Mouse (Mus musculus) left cerebral cortex, postnatal 4 days (tissue): Measurements from ENCODE around the gene Parp6. TPM values are rescaled to one million over a fixed set of nuclear protein-coding genes. Genes with fewer than 3 reads are reported as not detected.
A peak's percentile ranks its signal among the peaks of the same experiment; 100 is the strongest.

ENCODE experiments used
- DNase-seq: peaks from one replicate; pipeline ENCODE4 v3.0.0-alpha.2; 2022
- intact Hi-C: fragments of 180-260 bp; cut with DNase I; formaldehyde crosslinking; loops from one replicate; pipeline ENCODE4 v1.15.1; 2025
- total RNA-seq, 2 experiments: library from RNA; stranded (reverse); gene quantifications; 2 replicates each; pipeline ENCODE4 v1.2.3; 2021

Parp6 gene
- total RNA-seq, 2 experiments from 2014 or later = 199 to 208 TPM

DNA sequence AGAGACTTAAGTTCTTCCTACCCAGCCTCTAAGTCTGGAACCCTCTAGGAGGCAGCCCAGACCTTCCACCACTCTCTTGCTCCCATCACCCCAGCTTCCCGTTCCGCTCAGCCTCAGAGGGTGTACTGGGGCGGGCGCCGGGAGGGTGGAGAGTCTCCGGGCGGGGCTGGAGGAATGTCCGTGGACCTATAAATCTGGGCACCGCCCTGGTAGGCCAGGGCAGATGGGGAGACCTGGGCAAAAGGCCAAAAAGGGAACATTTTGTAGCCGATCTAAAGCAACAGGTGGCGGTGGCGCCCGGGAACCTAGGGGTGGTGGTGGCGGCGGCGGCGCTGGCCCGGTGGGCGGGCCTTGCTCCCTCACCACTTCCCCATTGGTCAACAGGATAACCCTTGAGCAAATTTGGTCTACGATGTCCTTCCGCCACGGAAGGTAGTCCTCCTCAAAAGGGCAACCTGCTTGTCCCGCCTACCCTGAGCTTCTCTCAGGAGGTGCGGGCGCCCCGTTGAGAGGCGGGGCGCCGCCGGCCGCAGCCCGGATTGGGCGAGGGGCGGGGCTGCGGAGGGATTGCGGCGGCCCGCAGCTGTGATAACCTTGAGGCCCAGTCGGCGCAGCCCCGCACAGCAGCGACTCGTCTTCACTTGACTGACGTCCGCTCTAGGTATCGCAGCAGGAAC, 39.0 kb downstream of the Parp6 start, which contains the start of gene Pkm:
Gene Pkm (plus strand): TSS at position 411 of the 677 bp plus-strand sequence.
- intact Hi-C loops = no loop called here
- peak; percentile 95 for DNase-seq

DNA sequence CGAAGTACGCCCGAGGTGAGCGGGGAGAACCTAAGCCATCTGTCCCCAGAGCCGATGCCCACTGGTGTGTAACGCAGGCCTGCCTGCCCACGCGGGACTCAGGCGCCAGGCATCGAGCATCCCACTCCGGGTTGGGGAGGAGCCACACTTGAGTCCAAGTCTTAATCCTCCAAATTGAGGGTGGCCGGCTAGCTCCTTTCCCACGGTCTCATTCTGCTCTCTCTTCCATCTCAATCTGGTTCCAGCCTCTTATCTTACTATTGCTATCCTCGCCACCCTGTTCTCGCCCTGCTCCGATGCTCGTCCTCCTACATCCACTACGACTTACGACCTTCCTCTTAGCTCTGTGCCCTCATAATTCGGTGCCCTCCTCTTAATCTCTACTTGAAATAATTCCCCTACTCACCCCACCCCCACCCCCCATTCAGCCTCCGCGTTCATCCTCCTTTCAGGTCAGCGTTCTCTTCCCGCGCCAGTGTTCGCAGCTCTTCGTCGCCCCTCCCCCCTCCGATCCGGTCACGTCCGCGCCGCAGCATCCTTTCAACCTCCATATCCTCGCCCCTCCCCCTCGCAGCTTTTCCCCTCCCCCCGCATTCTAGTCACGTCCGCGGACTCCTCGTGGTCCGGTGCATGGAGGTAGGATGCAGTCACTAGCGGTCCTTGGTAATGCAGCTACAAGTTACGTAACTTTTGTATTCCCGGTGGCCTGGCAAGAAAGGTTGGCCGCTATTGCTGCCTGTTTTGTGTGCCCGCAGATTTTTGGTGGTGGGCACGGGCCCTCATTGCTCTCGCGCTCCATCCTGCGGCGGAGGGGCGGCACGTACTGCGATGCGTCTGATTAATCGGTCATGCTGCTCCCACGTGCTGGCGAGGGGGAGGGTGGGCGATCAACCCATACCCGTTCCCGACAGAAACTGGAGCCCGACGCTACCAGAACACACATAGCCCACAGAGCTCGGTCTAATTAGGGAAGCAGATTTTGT, 39.8 kb downstream of the Parp6 start:
- intact Hi-C loops = no loop called here

DNA sequence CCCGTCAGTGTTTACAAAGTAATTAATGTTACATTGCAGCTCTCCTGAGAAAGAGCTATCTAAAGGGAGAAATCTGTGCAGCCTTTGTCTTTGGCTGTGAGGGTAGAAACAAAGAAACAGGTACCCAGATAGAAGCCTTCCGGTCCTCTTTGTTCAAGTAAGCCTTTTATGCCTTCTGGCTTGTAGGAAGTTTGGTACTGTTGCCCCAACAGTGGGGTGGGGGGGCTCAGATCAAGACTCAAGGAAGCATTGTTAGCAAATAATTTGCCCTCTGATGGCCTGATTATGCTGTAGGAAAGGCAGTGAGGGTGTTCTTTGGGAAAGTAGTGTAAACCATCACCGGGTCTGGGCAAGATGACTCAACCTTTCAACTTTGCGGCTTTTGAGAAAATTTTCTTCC, 41.1 kb downstream of the Parp6 start:
- intact Hi-C loops = no loop called here
- DNase-seq = no peak

More for the DNA sequence above, 39.8 kb downstream of the Parp6 start:
- DNase-seq = peak; percentile 96

DNA sequence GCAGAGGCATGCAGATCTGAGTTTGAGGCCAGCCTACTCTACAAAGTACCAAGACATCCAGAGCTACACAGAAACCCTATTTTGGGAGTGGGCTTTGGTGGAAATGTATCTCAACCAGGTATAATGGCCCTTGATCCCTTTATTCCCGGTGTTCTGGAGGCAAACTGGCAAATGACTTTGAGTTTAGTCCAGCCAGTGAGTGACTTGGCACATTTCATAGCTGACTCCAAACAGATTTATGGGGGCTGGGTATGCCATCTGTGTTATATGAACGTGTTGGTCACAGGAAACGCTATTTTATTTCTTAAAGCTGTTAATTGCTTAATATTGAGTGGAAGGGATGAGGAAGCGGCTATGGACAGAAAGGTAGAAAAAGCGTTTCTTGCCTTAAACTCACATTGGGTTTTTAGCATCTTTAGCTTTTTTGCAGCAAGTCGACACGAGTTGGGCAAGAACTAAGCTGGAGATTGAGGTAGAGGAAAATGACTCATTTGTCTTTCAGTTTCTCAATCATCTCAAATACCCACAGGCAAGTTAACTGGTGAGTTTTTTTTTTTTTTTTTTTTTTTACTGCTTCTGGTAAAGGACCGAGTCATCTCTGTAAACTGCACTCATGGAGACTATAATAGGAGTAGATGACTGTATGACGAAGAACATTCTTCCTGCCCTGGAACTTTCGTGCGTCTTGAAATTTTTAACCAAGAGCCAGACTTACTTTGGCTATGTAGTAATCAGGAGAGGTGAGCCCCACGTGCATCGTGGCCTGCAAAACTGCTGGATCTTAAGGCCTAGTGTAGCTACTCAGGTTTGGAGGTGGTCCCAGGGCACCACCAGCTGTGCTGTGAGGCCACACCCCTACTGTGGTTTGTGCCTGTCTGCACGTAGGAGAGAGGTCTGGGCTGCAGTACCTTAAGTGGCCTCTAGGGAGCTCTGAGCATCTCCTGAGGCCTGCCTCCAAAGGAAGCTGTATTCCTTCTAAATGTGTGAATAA, 42.2 kb downstream of the Parp6 start:
- intact Hi-C loops = no loop called here
- peak; percentile 85 for DNase-seq

DNA sequence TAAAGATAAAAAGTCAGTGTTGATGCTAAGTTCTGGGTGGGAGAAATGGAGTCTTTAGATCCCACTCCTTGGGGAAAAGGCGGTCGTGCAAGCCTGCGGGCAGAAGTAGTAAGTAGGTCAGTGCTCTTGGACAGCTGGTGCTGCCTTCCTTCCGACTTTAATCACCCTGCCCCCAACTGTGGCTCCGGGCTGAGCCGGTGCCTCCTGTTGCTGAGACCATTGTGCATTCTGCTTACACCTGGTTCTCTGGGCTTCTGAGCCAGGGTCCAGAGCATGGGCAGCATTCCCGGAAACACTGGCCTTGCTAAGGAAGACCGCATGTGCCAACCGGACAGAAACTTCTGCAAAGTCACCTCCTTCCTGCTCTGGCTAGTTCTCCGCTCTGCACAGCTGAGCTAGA, 43.3 kb downstream of the Parp6 start:
- DNase-seq = peak; percentile 64
- intact Hi-C loops = no loop called here

DNA sequence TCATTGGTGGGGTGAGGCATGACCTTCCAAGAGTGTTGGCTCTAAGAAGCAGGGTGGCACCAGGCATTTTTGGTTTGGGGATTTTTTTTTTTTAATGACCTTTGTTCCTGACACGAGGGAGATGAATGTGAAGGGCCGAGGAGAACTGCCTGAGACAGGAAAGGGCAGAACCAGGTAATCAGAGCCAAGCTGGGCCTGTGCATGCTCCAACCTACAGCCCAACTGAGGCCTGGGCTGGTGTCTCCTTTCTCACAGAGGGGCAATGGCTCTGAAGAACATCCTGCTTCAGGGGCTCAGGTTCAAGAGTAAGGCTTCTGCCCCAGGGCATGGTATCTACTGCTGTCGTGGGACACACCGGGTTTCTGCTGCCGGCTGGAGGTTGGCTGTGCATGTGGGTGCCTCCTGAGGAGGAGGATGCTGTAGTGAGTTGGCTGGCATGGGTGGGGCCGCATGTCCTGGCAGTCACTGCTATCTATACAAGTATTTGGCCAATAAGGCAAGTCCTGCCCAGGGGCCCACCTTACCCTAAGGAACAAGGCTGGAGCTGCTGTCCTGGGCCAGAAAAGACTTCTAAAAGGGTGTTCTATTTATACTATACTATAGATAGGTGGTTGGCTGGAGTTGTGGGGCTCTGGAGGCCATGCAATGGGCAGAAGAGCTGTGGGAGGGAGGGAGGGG, 44.4 kb downstream of the Parp6 start:
- intact Hi-C loops = no loop called here
- no peak for DNase-seq

DNA sequence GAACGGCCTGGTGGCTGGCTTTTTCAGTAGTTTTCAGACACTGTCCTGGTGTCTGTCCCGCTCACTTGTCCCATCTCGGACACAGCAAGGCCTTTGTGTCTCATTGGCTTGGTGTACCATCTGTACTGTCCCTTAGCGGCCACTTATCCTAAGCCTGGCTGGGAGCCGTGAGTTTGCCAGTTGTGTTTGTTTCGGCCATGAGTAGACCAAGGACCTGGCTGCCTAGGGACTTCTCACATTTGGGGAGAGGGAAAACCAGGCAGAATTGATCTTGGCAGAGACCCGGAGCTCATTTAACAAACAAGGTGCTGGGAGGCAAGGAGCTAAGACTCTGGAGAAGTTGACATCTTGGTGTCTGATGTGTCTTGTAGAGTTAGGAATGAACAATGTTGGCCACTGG, 46.1 kb downstream of the Parp6 start:
- DNase-seq = no peak
- intact Hi-C loops = no loop called here

DNA sequence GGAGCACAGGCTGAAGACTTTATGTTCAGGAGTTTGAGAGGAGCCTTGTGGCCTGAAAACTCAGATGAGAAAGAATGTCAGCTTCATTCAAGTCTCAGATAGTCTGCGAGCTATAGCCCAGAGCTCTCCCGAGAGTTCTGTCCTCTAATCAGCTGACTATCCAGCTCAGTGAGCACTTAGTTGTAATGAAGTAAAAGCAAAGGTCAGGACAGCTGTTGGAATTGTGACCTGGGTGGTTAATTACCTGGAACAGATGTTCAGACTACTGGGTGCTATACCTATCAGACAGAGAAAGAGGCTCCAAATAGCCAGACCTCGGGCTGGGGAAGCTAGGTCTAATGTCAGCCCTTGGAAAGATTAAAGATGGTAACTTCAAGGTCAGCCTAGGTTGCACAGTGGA, 46.9 kb downstream of the Parp6 start:
- intact Hi-C loops = no loop called here
- no peak for DNase-seq

DNA sequence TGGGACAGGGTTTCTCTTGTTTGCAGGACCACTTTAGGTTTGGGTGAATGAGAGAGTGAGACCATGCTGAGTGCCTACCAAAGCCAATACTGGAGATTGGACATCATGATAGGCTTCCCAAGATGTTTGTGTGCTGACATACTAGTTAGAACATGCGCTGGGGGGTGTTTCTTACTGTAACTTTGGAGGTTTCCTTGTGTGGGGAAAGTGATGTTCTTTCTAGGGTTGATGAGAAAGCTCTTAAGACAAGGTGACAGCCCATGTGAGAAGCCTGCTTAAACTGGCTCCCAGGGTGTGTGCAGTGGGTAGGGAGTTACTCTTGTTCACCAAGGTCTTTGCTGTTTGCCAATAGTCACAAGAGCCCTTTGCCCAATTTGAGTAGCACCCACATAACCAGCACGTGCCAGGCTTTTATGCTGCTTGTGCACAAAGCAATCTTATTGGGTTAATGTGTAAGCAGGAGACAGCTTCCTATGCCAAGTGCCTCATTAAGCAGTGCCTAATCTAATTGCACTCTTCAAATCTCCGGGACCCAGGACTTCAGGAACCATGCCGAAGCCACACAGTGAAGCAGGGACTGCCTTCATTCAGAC, 47.7 kb downstream of the Parp6 start:
- no peak for DNase-seq
- intact Hi-C loops = no loop called here

DNA sequence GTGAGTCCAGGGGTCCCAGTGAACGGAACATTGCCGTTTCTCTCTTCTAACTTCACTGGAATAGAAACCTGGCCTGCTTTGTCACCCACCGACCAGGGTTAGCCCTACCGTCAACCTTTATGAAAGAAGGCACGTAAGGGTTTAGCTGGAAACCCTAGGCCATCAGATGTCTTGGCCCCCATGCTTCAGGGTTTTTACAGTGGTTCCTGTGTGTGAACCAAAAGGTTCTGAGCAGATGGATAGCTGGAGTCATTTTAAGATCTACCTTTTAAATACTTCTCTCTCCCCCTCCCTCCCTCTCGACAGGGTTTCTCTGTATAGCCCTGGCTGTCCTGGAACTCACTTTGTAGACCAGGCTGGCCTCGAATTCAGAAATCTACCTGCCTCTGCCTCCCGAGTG, 48.9 kb downstream of the Parp6 start:
- intact Hi-C loops = no loop called here
- DNase-seq = no peak

DNA sequence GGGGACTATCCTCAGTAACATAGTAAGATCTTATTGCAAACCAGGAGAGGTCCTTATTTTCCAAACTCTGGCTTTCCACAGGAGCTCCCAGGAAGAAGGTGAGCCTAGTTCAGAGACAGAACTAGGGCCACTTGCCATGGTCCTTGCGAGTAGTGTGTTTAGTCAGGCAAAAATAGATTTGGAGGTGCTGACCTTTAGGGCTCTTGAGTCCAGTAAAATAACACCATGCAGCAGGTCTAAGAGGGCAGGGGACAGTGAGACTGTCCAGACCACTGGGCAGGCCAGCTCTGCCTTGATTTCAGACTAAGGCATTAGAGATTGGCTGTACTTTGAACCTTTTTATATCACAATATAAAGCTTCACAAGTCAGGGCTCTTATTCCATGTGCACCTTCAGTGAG, 49.7 kb downstream of the Parp6 start:
- intact Hi-C loops = no loop called here
- no peak for DNase-seq

DNA sequence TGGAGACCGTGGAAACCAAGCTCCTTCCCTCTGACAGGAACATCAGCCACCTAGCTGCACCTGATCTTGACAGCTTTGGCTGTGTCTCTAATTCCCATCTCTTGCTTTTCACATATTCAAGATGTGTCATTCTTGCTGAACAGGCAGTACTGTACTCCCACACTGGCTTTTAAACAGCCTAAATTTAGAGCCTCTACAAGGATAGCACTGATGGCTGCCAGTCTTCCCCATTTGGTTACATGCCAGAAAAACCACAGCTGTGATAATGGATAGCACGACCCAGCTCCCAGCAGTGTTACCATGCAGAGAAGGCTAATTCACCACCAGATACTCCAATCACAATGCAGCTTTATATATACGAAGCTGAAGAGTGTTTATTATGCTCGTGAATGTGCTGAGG, 50.2 kb downstream of the Parp6 start:
- no peak for DNase-seq
- intact Hi-C loops = no loop called here

DNA sequence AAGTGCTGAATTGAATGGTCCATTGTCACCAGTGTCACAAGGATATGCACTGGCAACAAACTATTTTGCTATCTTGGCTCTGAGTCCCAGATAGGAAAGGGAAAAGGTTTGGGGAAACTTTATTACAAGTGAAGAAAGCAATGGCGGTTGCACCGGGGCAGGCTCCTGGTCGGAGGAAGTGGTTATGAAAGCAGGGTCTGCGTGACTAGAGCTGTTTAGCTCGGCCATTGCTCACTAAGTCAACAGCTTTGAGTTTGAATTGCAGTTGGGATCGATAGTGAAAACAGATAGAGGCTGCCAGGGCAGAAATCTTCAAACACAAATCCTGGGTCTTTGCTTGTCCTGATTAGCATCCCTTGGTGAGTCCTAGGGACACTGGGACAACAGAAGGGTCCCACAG, 50.8 kb downstream of the Parp6 start:
- no peak for DNase-seq
- intact Hi-C loops = no loop called here

DNA sequence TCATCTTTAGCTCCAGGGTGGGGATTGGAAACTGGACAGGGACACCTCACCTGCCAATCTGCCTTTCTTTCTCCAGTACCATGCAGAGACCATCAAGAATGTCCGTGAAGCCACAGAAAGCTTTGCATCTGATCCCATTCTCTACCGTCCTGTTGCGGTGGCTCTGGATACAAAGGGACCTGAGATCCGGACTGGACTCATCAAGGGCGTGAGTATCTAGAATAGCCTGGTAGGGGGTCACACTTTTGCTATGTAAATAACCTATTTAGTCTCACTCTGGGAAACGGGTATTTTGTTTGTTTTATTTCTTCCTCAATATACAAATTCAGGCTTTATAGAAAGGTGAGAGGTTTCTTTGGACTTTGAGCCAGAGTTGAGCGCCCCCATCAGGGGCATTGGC, 51.4 kb downstream of the Parp6 start:
- no peak for DNase-seq
- intact Hi-C loops = no loop called here

DNA sequence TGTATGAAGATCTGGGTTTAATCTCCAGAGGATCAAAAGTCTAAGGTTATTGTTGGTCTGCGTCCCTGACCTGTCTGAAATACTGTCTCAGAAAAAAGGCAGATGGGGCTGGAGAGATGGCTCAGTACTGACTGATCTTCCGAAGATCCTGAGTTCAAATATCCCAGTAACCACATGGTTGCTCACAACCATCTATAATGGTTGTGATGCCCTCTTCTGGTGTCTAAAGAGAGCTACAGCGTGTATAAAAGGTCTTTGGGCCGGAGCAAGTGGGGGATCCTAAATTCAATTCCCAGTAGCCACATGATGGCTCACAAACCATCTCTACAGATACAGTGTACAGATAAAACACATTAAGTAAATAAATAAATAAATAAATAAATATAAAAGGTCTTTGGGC, 52.1 kb downstream of the Parp6 start:
- intact Hi-C loops = no loop called here
- no peak for DNase-seq

DNA sequence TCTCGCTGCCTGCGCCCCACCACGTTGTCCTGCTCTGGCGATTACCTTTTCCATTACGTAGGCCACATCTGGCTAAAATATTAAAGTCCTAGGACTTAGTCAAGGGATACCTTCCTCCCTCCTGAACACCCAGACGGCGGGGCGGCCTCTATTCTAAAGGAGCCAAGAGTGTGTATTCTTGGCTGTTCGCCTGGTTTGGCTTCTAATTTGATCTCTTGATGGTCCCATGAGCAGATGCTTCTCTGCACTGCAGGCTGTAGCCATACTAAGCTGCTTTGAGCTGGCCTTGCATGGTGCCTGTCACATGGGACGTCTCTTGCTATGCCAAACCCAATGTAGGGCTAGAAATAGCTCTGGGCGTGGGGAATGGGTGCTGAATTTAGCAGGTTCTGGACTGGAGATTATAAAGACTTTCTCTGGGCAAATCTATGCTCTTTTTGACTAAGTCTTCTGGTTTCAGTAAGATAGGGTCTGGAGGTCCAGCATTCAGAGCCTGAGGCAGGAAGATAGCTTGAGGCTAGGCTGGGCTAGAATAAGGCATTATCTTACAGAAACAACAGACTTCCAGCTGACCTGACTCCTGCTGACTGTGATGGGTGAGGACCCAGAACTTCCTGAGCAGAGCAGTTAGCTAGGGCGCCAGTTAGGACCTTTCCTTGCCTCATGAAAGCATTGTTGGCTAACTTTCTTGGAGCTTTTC, 55.3 kb downstream of the Parp6 start:
- intact Hi-C loops = no loop called here
- DNase-seq = no peak

DNA sequence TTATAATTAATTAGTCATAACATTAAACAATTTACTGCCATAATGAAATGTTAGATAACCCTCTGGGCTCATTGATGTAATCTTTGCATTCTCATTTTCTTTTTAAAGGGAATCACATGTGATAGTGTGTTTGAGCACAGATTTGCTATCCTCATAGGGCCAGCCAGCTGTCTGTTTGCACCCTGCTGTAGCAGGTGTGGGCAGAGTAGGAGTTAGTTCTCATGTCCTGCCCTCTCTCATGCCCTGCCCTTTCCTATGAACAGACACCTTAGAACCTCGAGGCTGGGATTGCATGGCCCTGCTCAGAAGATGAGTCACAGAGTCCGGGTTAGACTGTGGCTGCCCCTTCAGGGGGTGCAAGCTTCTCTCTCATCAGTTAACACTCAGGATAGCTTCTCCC, 56.3 kb downstream of the Parp6 start:
- no peak for DNase-seq
- intact Hi-C loops = no loop called here

DNA sequence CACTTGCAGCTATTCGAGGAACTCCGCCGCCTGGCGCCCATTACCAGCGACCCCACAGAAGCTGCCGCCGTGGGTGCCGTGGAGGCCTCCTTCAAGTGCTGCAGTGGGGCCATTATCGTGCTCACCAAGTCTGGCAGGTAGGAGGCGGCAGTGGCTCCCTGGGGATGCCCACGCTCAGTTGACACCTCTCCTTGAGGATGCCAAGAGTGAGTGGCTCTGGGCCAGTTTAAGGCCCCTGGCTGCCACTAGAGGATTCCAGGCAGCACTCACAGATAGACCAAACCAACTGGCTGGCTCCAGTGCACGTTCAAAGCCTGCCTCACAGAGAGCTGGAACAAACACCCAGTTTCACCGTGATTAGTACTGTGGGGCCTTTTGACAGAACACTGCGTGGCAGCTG, 58.5 kb downstream of the Parp6 start:
- intact Hi-C loops = no loop called here
- DNase-seq = peak; percentile 10

DNA sequence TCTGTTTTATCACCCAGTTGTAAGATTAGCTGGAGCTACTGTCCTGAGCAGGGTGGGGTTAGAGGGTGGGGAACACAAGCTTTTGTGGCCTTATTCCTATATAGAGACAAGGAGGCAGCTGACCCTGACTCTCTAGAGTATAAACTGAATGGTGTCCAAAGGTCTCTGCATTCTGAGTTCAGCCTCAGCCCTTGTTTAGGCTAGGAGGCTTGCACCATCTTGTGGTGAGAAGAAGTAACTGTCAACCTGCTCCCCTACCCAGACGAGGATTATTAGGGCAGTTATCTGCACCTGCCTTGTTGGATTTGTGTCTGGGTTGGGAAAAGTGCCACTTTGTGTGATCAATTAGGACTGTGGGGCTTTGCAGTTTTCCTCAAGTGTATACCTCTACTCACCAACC, 61.2 kb downstream of the Parp6 start:
- intact Hi-C loops = no loop called here
- peak; percentile 29 for DNase-seq
